Mouse (Mus musculus) v-Abl transformed pro-B cells (cell line): ENCODE measurements around the gene Adgrg5.

ENCODE experiments used
- in situ Hi-C, 2 experiments: fragments of 400-800 bp; cut with MboI; formaldehyde crosslinking; loops; one replicate each; pipeline ENCODE4 v1.15.1; 2025; ENCODE audit not compliant: unreplicated experiment in 2 of 2

The Adgrg5 gene

GRCm38 (mm10) chr8:94986676-94987075 is 63.2 kb downstream of the Adgrg5 start:
- in situ Hi-C loops, result no loop called here

GRCm38 (mm10) chr8:94987553-94987952 is 64.1 kb downstream of the Adgrg5 start:
- in situ Hi-C loops, result no loop called here

GRCm38 (mm10) chr8:94988619-94989018 is 65.1 kb downstream of the Adgrg5 start:
- in situ Hi-C loops, result no loop called here

GRCm38 (mm10) chr8:94989711-94990110 is 66.2 kb downstream of the Adgrg5 start:
- in situ Hi-C loops, result no loop called here

GRCm38 (mm10) chr8:94990598-94991453 is 67.3 kb downstream of the Adgrg5 start:
- in situ Hi-C loops, result no loop called here

GRCm38 (mm10) chr8:94991454-94991994 is 68.0 kb downstream of the Adgrg5 start:
- in situ Hi-C loops, result no loop called here

- in situ Hi-C loops, result no loop called here
Observed at GRCm38 (mm10) chr8:94992010-94992409, 68.5 kb downstream of the Adgrg5 start.

- in situ Hi-C loops, result no loop called here
Observed at GRCm38 (mm10) chr8:94992534-94992933, 69.0 kb downstream of the Adgrg5 start.
